Mouse (Mus musculus) kidney, embryonic 15.5 days (tissue): ENCODE results near the gene Dus1l. TPM values are rescaled to one million over a fixed set of nuclear protein-coding genes. Genes with fewer than 3 reads are reported as not detected.

Source experiments
- ATAC-seq: fragments of 200-750 bp; cut with Nextera tagmentation; replicated peaks from 2 replicates; pipeline ENCODE4 v1.8.0; 2017; ENCODE audit warnings: moderate TSS enrichment; ENCODE audit not compliant: low FRiP score
- H3K27ac ChIP-seq: fragments of 300-500 bp; sonication (generic); 2 replicates; pipeline ENCODE4 v1.5.1; 2015; ENCODE audit warnings: mild to moderate bottlenecking, inconsistent platforms
- H3K27me3 ChIP-seq: fragments of 300-500 bp; sonication (generic); 2 replicates; pipeline ENCODE4 v1.6.1; 2015; ENCODE audit warnings: inconsistent platforms
- H3K36me3 ChIP-seq: fragments of 300-500 bp; sonication (generic); 2 replicates; pipeline ENCODE4 v1.6.1; 2015; ENCODE audit warnings: inconsistent platforms
- H3K4me1 ChIP-seq: fragments of 300-500 bp; sonication (generic); 2 replicates; pipeline ENCODE4 v1.6.1; 2015; ENCODE audit warnings: inconsistent platforms
- H3K4me2 ChIP-seq: fragments of 300-500 bp; sonication (generic); 2 replicates; pipeline ENCODE4 v1.6.1; 2015; ENCODE audit warnings: moderate library complexity, mild to moderate bottlenecking, inconsistent platforms
- H3K4me3 ChIP-seq: fragments of 300-500 bp; sonication (generic); replicated peaks from 2 replicates; pipeline ENCODE4 v1.5.1; 2015; ENCODE audit warnings: mild to moderate bottlenecking, inconsistent platforms
- H3K9ac ChIP-seq: fragments of 300-500 bp; sonication (generic); 2 replicates; pipeline ENCODE4 v1.6.1; 2015; ENCODE audit warnings: mild to moderate bottlenecking, inconsistent platforms
- H3K9me3 ChIP-seq: fragments of 300-500 bp; sonication (generic); replicated peaks from 2 replicates; pipeline ENCODE4 v1.6.1; 2016; ENCODE audit warnings: inconsistent platforms
- WGBS: fragments of 180-500 bp; shearing (Covaris S2); methylation state at CpG from one replicate; pipeline ENCODE4 v1.1.7; 2015; ENCODE audit warnings: mixed read lengths; 5-methylcytosine and 5-hydroxymethylcytosine counted together
- polyA plus RNA-seq: library from polyadenylated mRNA; unstranded; fragments of >200 nt; fragmentation: Nextera tagmentation; extraction: Ambion mirVana; gene quantifications from 2 replicates; pipeline ENCODE4 v1.2.1, GENCODE M21; 2015

The Dus1l gene
- polyA plus RNA-seq, 1 experiment from 2014 or later, result 87.2 TPM

GRCm38 (mm10) chr11:120824787-120825288 lies 28.6 kb upstream of the Dus1l start:
- WGBS, result 1% methylated on average over 21 of the region's 21 CpGs
- Histone ChIP-seq H3K36me3 (peaks cover 25% of the 10 kb centered on the region), H3K4me3 (peak overlapping the region; percentile 76), H3K27ac (peak overlapping the region; percentile 98), H3K9me3 (no peaks in the 10 kb centered on the region), H3K27me3 (no peaks in the 10 kb centered on the region), H3K4me1 (peaks cover 36% of the 10 kb centered on the region), H3K4me2 (peak overlapping the region; percentile 72), H3K9ac (peak overlapping the region; percentile 85)
- peak; percentile 20 for ATAC-seq

GRCm38 (mm10) chr11:120823956-120824786 lies 28.0 kb upstream of the Dus1l start, which contains the start of gene Fasn:
Gene Fasn (minus strand): TSS chr11:120824547.
- H3K9me3 ChIP-seq, result no peaks in the 10 kb centered on the region
- peak within 1 kb of the TSS; percentile 85 for H3K9ac ChIP-seq
- WGBS, result under 1% methylated on average over 109 of the region's 109 CpGs
- no peaks in the 10 kb centered on the region for H3K27me3 ChIP-seq
- peaks cover 32% of the 10 kb centered on the region for H3K36me3 ChIP-seq
- H3K4me3 ChIP-seq, result peak within 1 kb of the TSS; percentile 76
- peak; percentile 93 for ATAC-seq
- peaks cover 36% of the 10 kb centered on the region for H3K4me1 ChIP-seq
- peak within 1 kb of the TSS; percentile 98 for H3K27ac ChIP-seq
- peak within 1 kb of the TSS; percentile 72 for H3K4me2 ChIP-seq

GRCm38 (mm10) chr11:120823551-120823947 lies 27.3 kb upstream of the Dus1l start:
- Histone ChIP-seq H3K9me3 (no peaks in the 10 kb centered on the region), H3K27ac (peak overlapping the region; percentile 98), H3K27me3 (no peaks in the 10 kb centered on the region), H3K4me3 (peak overlapping the region; percentile 76), H3K9ac (peak overlapping the region; percentile 85), H3K4me2 (peak overlapping the region; percentile 72), H3K36me3 (peaks cover 38% of the 10 kb centered on the region), H3K4me1 (peaks cover 36% of the 10 kb centered on the region)
- ATAC-seq, result peak; percentile 57
- under 1% methylated on average over 38 of the region's 40 CpGs for WGBS

GRCm38 (mm10) chr11:120822831-120823550 lies 26.8 kb upstream of the Dus1l start:
- 0% methylated on average over 14 of the region's 14 CpGs for WGBS
- ATAC-seq, result no peak
- peaks cover 44% of the 10 kb centered on the region for H3K36me3 ChIP-seq

GRCm38 (mm10) chr11:120822321-120822720 lies 26.1 kb upstream of the Dus1l start:
- peaks cover 51% of the 10 kb centered on the region for H3K36me3 ChIP-seq
- no peaks in the 10 kb centered on the region for H3K27me3 ChIP-seq
- WGBS, result 47% methylated on average over 4 of the region's 4 CpGs
- H3K4me1 ChIP-seq, result peaks cover 36% of the 10 kb centered on the region
- ATAC-seq, result no peak
- H3K4me2 ChIP-seq, result peak overlapping the region; percentile 72
- H3K9me3 ChIP-seq, result no peaks in the 10 kb centered on the region
- H3K4me3 ChIP-seq, result peak overlapping the region; percentile 76
- H3K9ac ChIP-seq, result peak overlapping the region; percentile 85
- no peak overlapping the region for H3K27ac ChIP-seq

More at GRCm38 (mm10) chr11:120822831-120823550, 26.8 kb upstream of the Dus1l start:
- H3K9me3 ChIP-seq, result no peaks in the 10 kb centered on the region
- H3K4me3 ChIP-seq, result peak overlapping the region; percentile 76
- peaks cover 36% of the 10 kb centered on the region for H3K4me1 ChIP-seq
- peak overlapping the region; percentile 85 for H3K9ac ChIP-seq
- H3K4me2 ChIP-seq, result peak overlapping the region; percentile 72
- H3K27ac ChIP-seq, result peak overlapping the region; percentile 98
- no peaks in the 10 kb centered on the region for H3K27me3 ChIP-seq

GRCm38 (mm10) chr11:120821076-120821922 lies 25.1 kb upstream of the Dus1l start:
- Histone ChIP-seq H3K9ac (peak overlapping the region; percentile 85; the same call in 1 of the 2 replicates), H3K4me1 (peaks cover 36% of the 10 kb centered on the region), H3K27ac (no peak overlapping the region), H3K4me3 (peak overlapping the region; percentile 76), H3K4me2 (peak overlapping the region; percentile 72), H3K36me3 (peaks cover 61% of the 10 kb centered on the region), H3K9me3 (no peaks in the 10 kb centered on the region), H3K27me3 (no peaks in the 10 kb centered on the region)
- WGBS, result 82% methylated on average over 14 of the region's 14 CpGs
- no peak for ATAC-seq

- H3K4me2 ChIP-seq, result no peak overlapping the region
- 90% methylated on average over 14 of the region's 14 CpGs for WGBS
Observed at GRCm38 (mm10) chr11:120820546-120820945, 24.3 kb upstream of the Dus1l start.

GRCm38 (mm10) chr11:120819556-120819955 lies 23.4 kb upstream of the Dus1l start:
- Histone ChIP-seq H3K36me3 (peaks cover 78% of the 10 kb centered on the region), H3K4me3 (no peak overlapping the region), H3K9me3 (no peaks in the 10 kb centered on the region), H3K9ac (no peak overlapping the region), H3K27ac (no peak overlapping the region), H3K4me2 (no peak overlapping the region), H3K27me3 (no peaks in the 10 kb centered on the region), H3K4me1 (peaks cover 24% of the 10 kb centered on the region)
- no peak for ATAC-seq
- 96% methylated on average over 6 of the region's 6 CpGs for WGBS

More at GRCm38 (mm10) chr11:120820546-120820945, 24.3 kb upstream of the Dus1l start:
- Histone ChIP-seq H3K9me3 (no peaks in the 10 kb centered on the region), H3K9ac (no peak overlapping the region), H3K4me3 (no peak overlapping the region), H3K27ac (no peak overlapping the region), H3K27me3 (no peaks in the 10 kb centered on the region), H3K36me3 (peaks cover 68% of the 10 kb centered on the region), H3K4me1 (peaks cover 33% of the 10 kb centered on the region)
- ATAC-seq, result no peak

GRCm38 (mm10) chr11:120818251-120818650 lies 22.0 kb upstream of the Dus1l start:
- peaks cover 24% of the 10 kb centered on the region for H3K4me1 ChIP-seq
- H3K9me3 ChIP-seq, result no peaks in the 10 kb centered on the region
- no peak overlapping the region for H3K27ac ChIP-seq
- peaks cover 91% of the 10 kb centered on the region for H3K36me3 ChIP-seq
- no peaks in the 10 kb centered on the region for H3K27me3 ChIP-seq
- no peak for ATAC-seq
- no peak overlapping the region for H3K4me2 ChIP-seq
- 95% methylated on average over 13 of the region's 13 CpGs for WGBS
- H3K4me3 ChIP-seq, result no peak overlapping the region
- no peak overlapping the region for H3K9ac ChIP-seq

GRCm38 (mm10) chr11:120817358-120817757 lies 21.2 kb upstream of the Dus1l start:
- Histone ChIP-seq H3K27me3 (no peaks in the 10 kb centered on the region), H3K27ac (no peak overlapping the region), H3K9ac (no peak overlapping the region), H3K36me3 (peaks cover 100% of the 10 kb centered on the region), H3K4me3 (no peak overlapping the region), H3K4me1 (peaks cover 16% of the 10 kb centered on the region), H3K4me2 (no peak overlapping the region), H3K9me3 (no peaks in the 10 kb centered on the region)
- no peak for ATAC-seq
- 94% methylated on average over 6 of the region's 6 CpGs for WGBS

GRCm38 (mm10) chr11:120812068-120812467 lies 15.9 kb upstream of the Dus1l start:
- WGBS, result 95% methylated on average over 16 of the region's 16 CpGs
- Histone ChIP-seq H3K36me3 (peaks cover 100% of the 10 kb centered on the region), H3K4me3 (no peak overlapping the region), H3K9me3 (no peaks in the 10 kb centered on the region), H3K9ac (no peak overlapping the region), H3K4me2 (no peak overlapping the region), H3K27ac (no peak overlapping the region), H3K4me1 (no peaks in the 10 kb centered on the region), H3K27me3 (no peaks in the 10 kb centered on the region)
- no peak for ATAC-seq
